ENCODE assay signal across 7 mouse cellular contexts in the genomic region with DNA sequence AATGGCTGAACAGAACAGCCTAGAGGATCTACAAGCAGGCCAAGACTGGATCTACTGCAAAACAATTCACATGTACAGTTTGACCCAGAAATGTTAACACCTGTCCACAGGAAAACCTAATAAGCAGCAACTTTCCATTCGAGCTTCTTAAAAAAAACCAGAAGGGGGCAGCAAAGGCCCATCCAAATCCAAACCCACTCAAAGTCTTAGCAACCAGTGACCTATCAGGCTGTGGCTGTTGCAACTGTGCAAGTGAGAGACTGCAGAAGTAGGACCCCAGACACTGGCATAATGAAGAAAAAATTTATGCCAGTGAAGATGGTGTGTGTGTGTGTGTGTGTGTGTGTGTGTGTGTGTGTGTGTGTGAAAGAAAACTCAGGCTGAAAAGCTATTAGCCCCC.
A peak's percentile ranks its signal among the peaks of the same experiment; 100 is the strongest.
DNase-seq lines count a peak whose midpoint lies in the region; ATAC-seq and TF ChIP-seq lines count a peak whose summit lies in the region.

No protein-coding gene starts in this region.

- no peaks in the 10 kb centered on the region; the same call in 1 of the 2 replicates for H3K4me1 ChIP-seq in hindbrain, embryonic 14.5 days (replicated peaks; ENCODE audit: control insufficient read depth, insufficient read depth, low read length)
- peaks cover 4% of the 10 kb centered on the region; the same call in 1 of the 2 replicates for H3K4me1 ChIP-seq in limb, embryonic 14.5 days (ENCODE audit: control insufficient read depth, insufficient read depth, low read length)

- no peaks in the 10 kb centered on the region for H3K9me3 ChIP-seq in hindbrain, embryonic 14.5 days (ENCODE audit: control insufficient read depth, low read length)
- H3K9me3 ChIP-seq in limb, embryonic 14.5 days (ENCODE audit: control insufficient read depth, low read length): no peaks in the 10 kb centered on the region

- TF ChIP-seq POLR2A in limb, embryonic 14.5 days (IDR thresholded peaks at IDR 0.05; ENCODE audit: borderline replicate concordance, extremely low read depth, insufficient read depth, insufficient read length): no peak

- no peak overlapping the region for H3K4me2 ChIP-seq in hindbrain, embryonic 14.5 days (replicated peaks)
- no peak overlapping the region for H3K4me2 ChIP-seq in limb, embryonic 14.5 days (replicated peaks; ENCODE audit: low read depth, low read length, severe bottlenecking)

- WGBS in hindbrain, embryonic 14.5 days: 4% methylated on average over 1 of the region's 1 CpGs
- WGBS in limb, embryonic 14.5 days: 0% methylated on average over 1 of the region's 1 CpGs

- H3K36me3 ChIP-seq in hindbrain, embryonic 14.5 days (replicated peaks; ENCODE audit: control insufficient read depth, insufficient read depth): no peaks in the 10 kb centered on the region
- no peaks in the 10 kb centered on the region for H3K36me3 ChIP-seq in limb, embryonic 14.5 days (ENCODE audit: control insufficient read depth, insufficient read depth, low read length)

- 0 out of 2 replicates have a peak, but pooled peaks have one; percentile 31 for ATAC-seq in hindbrain, embryonic 14.5 days (ENCODE audit: low FRiP score)
- no peak for ATAC-seq in limb, embryonic 14.5 days (ENCODE audit: low FRiP score, low read depth)

- DNase-seq in urinary bladder, postnatal 14 days (ENCODE audit: low spot score): peak; percentile 31
- DNase-seq in urinary bladder, adult 2 months (ENCODE audit: low spot score): no peak
- peak; percentile 63 for DNase-seq in adrenal gland, postnatal 14 days
- DNase-seq in embryo, embryonic 11.5 days (ENCODE audit: low read depth, low spot score): peak; percentile 59
- peak; percentile 80 for DNase-seq in hindbrain, embryonic 14.5 days (ENCODE audit: low spot score)
- peak; percentile 78 for DNase-seq in limb, embryonic 14.5 days (ENCODE audit: low spot score)
- DNase-seq in retina, postnatal 1 day: peak; percentile 90

- no peak overlapping the region for H3K4me3 ChIP-seq in hindbrain, embryonic 14.5 days (replicated peaks; ENCODE audit: low read length)
- H3K4me3 ChIP-seq in limb, embryonic 14.5 days (replicated peaks; ENCODE audit: low read length): no peak overlapping the region

- H3K27ac ChIP-seq in hindbrain, embryonic 14.5 days: no peak overlapping the region
- no peak overlapping the region for H3K27ac ChIP-seq in limb, embryonic 14.5 days (replicated peaks; ENCODE audit: low read depth, low read length)

- H3K9ac ChIP-seq in hindbrain, embryonic 14.5 days: no peak overlapping the region
- H3K9ac ChIP-seq in limb, embryonic 14.5 days (ENCODE audit: low read depth, low read length, severe bottlenecking): no peak overlapping the region

- H3K27me3 ChIP-seq in hindbrain, embryonic 14.5 days (ENCODE audit: control insufficient read depth, insufficient read depth, low read length): no peaks in the 10 kb centered on the region
- H3K27me3 ChIP-seq in limb, embryonic 14.5 days (ENCODE audit: control insufficient read depth, insufficient read depth, low read length): no peaks in the 10 kb centered on the region
